Mouse (Mus musculus) urinary bladder, postnatal 10 days (tissue): ENCODE measurements around the gene Prune1.
"Not testable (repeated sequence)": the region's sequence is repeated elsewhere in the genome, so short reads cannot be mapped to it uniquely, and the experiment has no call there.

Experiments
- DNase-seq: peaks from one replicate; pipeline ENCODE4 v3.0.0; 2022; ENCODE audit warnings: low spot score

Gene Prune1

DNA sequence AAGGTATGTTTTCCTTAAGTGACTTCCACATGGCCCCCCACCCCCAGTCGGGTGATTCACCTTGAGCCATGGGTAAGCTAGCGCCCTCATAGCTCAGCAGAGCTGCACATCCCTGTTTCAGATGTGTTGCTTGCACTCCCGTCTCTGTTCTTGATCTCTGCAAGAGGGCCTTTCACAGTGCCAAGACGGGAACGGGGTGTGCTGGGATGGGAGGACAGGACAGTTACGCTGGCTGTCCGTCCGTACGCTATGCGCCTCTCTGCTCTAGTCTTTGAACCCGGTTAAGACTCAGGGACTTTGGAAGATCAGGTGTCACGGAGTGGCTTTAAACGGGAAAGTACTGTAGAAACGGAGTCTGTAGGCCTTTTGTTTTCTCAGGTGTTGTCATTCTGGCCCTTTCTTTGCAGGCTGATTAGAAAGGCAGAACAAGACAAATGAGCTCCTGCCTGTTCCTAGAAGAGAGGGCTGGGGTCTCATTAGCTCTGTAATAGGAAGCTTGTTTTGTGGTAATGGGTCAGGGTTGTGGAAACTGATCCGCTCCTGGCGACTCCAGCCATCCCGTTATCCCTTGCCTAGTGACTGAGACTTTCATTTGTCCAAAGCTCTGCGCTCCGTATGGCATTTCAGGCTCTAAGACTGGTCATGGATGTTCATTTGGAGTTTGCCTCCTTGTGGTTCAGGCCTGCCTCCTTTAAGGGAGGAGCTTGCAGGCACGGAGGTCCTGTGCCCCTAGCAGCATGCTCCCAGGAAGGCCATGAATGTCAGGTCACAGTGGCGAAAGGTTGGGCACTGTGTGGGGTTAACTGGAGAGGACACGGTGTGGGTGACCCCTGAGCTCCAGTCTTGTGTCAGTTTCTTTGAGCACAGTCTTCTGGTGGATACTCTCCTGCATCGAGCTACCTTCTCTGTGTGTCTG lies 46.2 kb downstream of the Prune1 start:
- no peak for DNase-seq

- DNase-seq, result no peak
Measured at GRCm38 (mm10) chr3:95233303-95233980, 48.4 kb downstream of the Prune1 start.

DNA sequence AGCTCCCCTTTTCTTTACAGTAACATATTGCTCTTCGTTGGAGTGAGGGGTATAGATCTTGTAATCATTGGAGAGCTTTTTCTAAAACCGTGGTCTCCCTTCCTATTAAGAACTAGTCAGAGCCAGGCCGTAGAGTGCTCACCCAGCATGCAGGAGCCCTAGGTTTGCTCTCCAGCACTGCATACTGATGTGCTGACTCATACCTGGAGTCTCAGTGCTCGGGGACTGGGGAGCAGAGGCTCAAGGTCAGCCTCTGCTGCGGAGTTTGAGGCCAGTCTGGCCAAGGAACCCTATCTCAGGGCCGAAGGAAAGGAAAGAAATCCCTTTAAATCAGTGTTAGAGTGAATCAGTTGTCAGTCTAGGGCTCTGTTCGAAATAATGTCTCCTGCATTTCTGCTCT lies 49.1 kb downstream of the Prune1 start:
- DNase-seq, result no peak

DNA sequence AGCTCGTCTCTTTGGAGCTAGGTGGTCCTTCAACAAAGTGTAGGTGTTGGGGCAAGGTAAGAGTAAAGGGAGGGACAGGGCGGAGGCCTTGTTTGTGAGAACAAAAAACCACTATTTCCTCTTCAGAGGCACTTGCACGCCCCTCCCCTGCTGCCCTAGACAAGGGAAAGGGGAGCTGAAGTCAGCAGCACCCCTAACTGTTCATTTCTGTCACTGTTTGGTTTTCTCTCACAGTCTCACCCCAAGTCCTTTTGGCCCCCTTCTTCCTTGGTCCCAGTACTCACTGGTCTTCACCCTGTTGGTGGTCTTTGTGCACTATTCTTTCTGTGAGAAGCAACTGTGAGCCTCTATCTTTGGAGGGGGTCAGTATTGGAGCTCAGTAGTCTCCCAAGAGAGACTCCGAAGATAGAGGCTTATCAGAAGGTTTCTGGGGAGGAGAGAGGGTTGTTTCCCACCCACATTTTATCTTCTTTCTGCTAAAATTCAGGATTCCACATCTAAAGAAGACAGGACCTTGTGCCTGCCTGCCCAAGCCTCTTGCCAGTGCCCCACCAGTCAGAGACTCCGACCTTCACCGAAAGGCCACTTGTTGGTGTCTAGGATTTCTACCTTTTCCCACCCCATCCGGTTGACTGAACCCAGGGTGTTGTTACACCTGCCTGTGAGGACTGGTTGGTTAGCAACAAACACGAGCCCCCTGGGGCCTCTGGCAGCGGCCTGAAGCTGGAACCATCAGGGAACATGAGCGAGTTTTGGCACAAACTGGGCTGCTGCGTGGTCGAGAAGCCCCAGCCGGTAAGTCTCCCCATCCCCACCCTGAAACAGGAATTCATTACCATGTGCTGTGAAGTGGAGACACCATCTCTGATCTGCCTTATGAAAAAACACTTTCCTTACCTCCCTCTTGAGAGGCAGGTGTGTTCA lies 50.3 kb downstream of the Prune1 start, which contains the start of gene Mllt11:
TSS of gene Mllt11 (minus strand) at position 874 of the 924 bp plus-strand sequence.
- no peak for DNase-seq

DNA sequence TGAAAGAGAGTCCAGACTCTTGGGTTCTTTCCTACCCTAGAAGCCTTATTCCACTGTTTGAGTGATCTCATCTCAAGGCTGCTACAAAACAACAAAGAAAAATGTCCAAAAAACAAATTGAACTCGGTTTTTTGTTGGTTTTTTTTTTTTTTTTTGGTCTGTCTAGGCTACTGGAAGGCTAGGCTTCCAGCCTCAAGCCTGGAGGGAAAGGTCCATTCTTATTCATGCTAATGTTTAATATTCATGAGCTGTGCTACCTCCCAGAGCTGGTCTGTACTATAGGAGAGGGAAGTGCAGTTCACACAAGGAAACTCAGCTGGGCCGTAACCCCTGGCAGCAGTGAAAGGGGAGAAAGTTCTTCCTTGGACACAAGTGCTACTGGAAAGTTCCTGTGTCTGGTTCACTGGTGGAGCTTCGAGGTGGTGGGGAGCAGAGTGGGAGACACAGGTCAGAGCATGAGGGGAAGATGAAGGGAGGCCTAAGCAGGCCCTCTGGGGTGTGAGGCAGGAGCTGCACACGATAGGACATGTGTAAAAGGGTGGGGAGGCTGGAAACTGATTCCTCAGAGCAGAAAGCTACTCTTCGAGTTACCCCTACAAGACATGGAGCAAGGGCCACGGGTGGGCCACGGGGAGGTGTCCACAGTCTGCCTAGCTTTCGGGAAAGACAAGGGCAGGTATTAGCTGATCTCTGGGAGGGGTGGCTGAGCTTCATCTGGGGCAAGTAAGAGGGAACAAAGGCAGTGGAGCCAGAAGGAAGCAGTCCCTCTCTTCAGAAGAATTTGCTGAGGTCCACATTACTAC lies 51.2 kb downstream of the Prune1 start:
- no peak for DNase-seq

- no peak for DNase-seq
Measured at GRCm38 (mm10) chr3:95229781-95230494, 51.9 kb downstream of the Prune1 start.

DNA sequence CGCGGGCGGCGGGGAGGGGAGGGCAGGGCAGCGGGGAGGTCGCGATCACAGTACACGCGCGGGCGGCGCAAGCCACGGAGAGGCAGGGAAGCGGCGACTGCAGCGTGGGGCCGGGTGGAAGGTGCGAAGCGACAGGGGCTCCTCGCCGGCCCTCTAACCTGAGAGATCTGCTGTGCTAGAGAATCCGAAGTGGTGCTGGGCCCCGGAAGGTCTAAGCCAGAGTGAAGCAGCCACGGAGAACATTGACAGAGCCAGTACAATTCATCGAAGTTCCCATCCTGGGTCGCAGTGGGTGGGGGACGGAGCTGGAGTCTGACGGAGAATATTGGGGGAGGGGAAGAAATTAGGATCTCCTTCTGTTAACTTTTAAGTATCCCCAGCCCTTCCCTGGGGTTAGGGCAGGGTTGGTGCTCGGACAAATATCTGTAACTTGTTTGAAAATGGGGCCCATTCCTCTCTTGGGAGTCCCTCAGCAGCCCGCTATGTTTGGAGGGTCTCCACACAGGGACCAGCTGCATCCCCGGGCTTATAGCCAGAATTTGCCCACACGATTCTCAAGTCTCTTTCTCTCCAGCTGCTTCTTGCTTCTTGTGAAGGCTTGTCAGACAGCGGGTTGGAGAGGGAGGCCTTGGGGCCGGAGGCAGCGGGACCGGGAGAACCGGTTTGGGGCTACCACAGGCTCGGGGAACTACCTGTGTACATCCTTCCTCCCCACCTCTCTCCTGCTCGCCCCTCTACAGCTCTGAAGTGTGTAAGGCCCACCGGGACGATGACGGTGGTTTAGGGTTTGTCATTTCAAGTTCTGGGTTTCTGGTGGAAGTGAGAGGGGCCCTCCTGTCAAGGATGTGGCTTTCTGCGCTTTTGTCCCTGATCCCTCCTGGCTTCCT lies 52.7 kb downstream of the Prune1 start:
- no peak for DNase-seq

DNA sequence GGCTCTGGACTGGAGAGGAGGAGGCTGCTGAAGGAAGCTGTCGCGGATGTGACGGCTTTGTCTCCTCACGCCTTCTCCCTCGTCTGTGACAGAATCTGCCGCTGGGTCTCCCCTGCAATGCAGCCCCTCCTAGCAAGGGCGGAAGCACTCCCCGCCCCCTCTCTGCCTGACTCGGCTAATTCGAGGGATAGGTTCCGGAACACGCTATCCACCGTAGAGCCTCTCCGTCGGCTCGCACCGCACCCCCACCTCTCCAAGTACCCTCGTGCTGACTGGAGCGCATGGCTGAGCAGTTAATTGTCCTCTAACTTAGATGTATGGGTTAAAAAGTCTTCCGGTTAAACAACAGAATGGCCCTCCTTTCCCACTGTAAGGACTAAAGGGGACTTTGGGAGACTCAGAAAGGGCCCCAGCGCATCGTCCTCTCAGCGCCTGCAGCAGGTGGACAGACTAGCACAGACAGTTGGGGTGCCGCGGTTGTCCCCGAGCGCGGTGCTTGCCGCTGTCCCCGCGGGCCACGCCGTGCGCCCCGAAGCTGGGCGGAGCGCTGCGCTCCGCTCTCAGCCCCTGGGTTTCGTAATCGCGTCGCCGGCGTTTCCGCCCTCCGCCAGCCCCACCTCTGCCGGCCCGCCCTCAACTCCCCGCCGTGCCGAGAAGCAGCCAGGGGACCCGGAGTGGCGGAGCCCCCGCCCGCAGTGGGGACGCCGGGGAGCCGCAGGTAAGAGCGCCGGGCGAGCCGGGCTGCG lies 53.6 kb downstream of the Prune1 start, which contains the start of gene Cdc42se1:
TSS of gene Cdc42se1 (plus strand) at position 585 of the 746 bp plus-strand sequence.
- peak; percentile 51 for DNase-seq

DNA sequence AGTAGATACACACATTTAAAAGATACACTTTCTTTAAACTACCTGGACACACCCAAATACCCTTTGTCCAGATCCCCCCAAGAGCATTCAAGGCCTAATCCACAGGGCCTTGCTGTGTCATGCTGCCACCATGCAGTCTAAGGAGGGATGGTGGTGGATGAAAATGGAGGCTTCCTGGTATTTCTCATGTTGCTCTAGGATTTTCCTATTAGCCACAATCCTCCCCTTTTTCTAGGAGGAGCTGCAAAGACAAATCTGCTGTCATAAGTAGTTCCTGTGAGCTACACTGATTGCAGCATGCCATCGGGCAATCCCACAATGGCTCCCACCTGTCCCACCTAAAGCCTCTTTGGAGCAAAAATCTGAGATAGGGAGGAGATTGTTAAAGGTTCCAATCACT lies 54.7 kb downstream of the Prune1 start:
- DNase-seq, result no peak

- no peak for DNase-seq
Measured at GRCm38 (mm10) chr3:95224295-95224694, 57.6 kb downstream of the Prune1 start.

DNA sequence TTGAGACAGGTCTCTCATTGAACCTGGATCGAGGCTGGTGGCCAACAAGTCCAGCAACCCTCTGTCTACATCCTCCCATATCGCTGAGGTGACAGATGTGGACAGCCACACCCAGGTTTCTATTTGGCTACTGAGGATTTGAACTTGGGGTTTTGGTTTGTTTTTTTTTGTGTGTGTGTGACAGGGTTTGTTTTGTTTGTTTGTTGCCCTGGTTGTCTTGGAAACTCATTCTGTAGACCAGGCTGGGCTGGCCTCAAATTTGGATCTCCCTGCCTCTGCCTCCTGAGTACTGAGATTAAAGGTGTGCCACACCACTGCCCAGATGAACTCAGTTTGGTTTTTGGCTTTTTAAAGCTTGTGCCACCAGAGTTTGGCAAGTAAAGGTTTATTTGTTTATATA lies 58.8 kb downstream of the Prune1 start:
- DNase-seq, result no peak

DNA sequence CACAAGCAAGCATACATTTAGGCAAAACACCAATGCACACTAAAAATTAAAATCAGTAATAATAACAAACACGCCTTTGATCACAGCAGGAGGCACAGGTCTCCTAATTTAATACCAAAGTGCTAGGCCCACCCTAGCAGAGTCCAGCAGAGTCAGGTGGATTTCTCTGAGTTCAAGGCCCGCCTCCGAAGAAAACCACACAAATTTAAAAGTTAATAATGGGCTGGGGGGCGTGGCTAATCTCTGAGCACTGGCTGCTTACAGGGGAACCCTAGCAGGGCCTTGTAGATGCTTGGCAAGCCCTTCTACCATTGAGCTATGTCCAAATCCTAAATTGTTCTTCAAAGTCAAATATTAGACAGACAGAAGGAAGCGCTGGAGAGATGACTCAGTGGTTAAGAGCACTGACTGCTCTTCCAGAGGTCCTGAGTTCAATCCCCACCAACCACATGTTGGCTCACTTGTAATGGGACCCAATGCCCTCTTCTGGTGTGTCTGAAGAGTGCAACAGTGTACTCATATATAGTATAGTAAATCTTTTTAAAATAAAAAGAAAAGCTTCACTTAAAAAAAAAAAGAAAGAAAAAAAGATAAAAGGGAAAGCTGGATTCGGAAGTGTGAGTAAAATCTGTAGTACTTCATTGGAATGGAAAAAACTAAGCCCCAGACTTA lies 63.3 kb downstream of the Prune1 start:
- no peak for DNase-seq

- peak; percentile 90 for DNase-seq
Measured at GRCm38 (mm10) chr3:95217255-95218134, 64.4 kb downstream of the Prune1 start, which contains the start of gene Gabpb2. Gabpb2 (minus strand) TSS chr3:95217916.

DNA sequence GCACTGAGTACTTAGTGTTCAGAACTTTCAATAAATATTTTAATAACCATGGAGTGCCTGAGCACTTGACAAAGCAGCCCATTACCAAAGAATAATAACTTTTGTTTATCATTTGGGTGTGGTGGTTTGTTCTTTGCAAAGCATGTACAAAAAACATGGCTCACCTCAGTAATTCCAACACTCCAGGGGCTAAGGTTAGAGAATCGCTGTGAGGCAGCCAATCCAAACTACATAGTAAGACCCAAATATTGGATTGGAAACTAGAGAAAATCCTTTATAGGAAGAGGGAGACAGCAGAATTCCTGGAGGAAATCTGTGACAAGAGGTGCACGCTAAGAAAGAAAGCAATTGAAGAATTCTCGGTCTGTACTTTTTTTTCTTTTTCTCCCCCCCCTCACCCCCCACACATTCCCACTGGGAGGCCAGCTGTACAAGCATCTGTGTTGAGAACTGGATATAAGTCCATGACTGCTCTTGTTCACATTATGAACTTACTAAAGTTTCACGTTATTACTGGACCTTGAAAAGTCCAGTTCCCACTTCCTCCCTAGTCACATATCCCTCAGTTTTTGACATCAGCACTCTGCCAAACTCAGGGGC lies 65.1 kb downstream of the Prune1 start:
- DNase-seq, result no peak

DNA sequence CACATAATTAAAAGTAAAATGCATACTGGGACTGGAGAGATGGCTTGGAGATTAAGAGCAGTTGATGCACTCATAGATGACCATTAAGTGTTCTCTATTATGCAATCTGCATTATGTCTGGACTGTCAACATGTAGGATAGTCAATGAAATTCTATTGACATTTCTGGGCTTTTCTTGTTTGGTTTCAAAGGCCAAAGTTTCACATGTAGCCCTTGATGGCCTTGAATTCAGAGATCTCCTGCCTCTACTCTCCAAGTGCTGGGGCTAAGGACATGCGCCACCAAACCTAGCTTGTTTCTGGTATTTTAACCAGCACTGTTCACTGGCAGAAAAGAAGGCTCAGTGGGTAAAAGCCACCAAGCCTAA lies 68.3 kb downstream of the Prune1 start:
- DNase-seq, result no peak

- not testable (repeated sequence) for DNase-seq
Measured at GRCm38 (mm10) chr3:95212889-95213608, 68.8 kb downstream of the Prune1 start.
